ENCODE assay signal across 14 mouse cellular contexts in the genomic region with DNA sequence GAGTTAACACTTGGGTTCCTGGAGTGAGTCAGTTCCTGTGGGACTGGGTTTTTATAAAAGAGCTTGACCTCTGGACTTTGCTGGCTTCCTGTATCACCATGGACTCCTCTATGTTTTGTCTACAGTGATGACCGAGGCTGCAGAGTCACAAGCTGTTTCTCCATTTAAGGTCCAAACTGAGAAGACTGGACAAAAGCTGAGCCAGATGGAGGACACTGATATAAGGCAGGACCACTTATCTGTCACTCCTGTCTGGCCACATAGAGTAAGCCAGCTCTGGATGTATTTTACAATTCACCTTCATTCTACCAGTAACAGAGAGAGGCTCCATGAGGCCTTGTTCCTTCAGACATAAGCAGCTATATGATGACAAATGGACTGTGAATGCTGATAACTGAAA.
"Had no signal": no experiment of that assay in that cellular context is flagged by ENCODE, and none has a peak within 500 bp of the region (broad histone marks: within the 10 kb centered on the region; RNA-seq: fewer than 3 reads in every experiment).

No protein-coding gene starts in this region.

- H3K27ac ChIP-seq: limb, embryonic 12.5 days; limb, embryonic 15.5 days had no signal

- H3K9me3 ChIP-seq: limb, embryonic 12.5 days; limb, embryonic 15.5 days had no signal

- H3K4me1 ChIP-seq: limb, embryonic 15.5 days had no signal

- H3K9ac ChIP-seq: limb, embryonic 12.5 days; limb, embryonic 15.5 days had no signal

- H3K4me2 ChIP-seq: limb, embryonic 12.5 days; limb, embryonic 15.5 days; midbrain, embryonic 11.5 days had no signal

- DNase-seq: kidney, adult 18-20 months; kidney, adult 9 months; kidney, postnatal 14 days; kidney, postnatal 4 days; left cerebral cortex, postnatal 4 days; lung, adult 2 months; lung, postnatal 14 days; lung, postnatal 4 days; midbrain, embryonic 14.5 days; thymus, adult 18-20 months; thymus, postnatal 36 days had no signal

- H3K4me3 ChIP-seq: limb, embryonic 12.5 days; limb, embryonic 15.5 days had no signal

- H3K36me3 ChIP-seq: limb, embryonic 12.5 days; limb, embryonic 15.5 days had no signal

- H3K27me3 ChIP-seq: limb, embryonic 12.5 days; limb, embryonic 15.5 days had no signal
